Mouse (Mus musculus) kidney, postnatal 25 days (tissue): ENCODE data around the gene Sec14l4.

Source experiments
- DNase-seq, 2 experiments: peaks; one replicate each; pipeline ENCODE4 v3.0.0; 2021; ENCODE audit warnings: mixed read lengths in 2 of 2

The Sec14l4 gene

GRCm38 (mm10) chr11:4027561-4028334, 3.5 kb upstream of the Sec14l4 start:
- DNase-seq, result no peak

GRCm38 (mm10) chr11:4029343-4029742, 1.9 kb upstream of the Sec14l4 start:
- no peak for DNase-seq

GRCm38 (mm10) chr11:4031961-4032360, 699 bp downstream of the Sec14l4 start:
- DNase-seq, result no peak

GRCm38 (mm10) chr11:4033471-4033870, 2.2 kb downstream of the Sec14l4 start:
- DNase-seq, result no peak

- DNase-seq, result no peak
Measured at GRCm38 (mm10) chr11:4034169-4034568, 2.9 kb downstream of the Sec14l4 start.

- DNase-seq, result peak; percentile 9 to 67
Measured at GRCm38 (mm10) chr11:4035116-4035892, 4.0 kb downstream of the Sec14l4 start.

- DNase-seq, result no peak
Measured at GRCm38 (mm10) chr11:4035916-4036315, 4.7 kb downstream of the Sec14l4 start.

GRCm38 (mm10) chr11:4036365-4037084, 5.3 kb downstream of the Sec14l4 start:
- no peak for DNase-seq

GRCm38 (mm10) chr11:4039951-4040350, 8.7 kb downstream of the Sec14l4 start:
- no peak for DNase-seq

GRCm38 (mm10) chr11:4041123-4041625, 9.9 kb downstream of the Sec14l4 start:
- DNase-seq, result no peak

- no peak for DNase-seq
Measured at GRCm38 (mm10) chr11:4043081-4043480, 11.8 kb downstream of the Sec14l4 start.

- DNase-seq, result no peak
Measured at GRCm38 (mm10) chr11:4046526-4046925, 15.3 kb downstream of the Sec14l4 start.

GRCm38 (mm10) chr11:4047766-4048165, 16.5 kb downstream of the Sec14l4 start:
- no peak for DNase-seq

GRCm38 (mm10) chr11:4048438-4048837, 17.2 kb downstream of the Sec14l4 start:
- no peak for DNase-seq

GRCm38 (mm10) chr11:4053586-4053985, 22.3 kb downstream of the Sec14l4 start:
- DNase-seq, result peak; percentile 79 to 83

GRCm38 (mm10) chr11:4060866-4061575, 29.8 kb downstream of the Sec14l4 start:
- DNase-seq, result no peak

GRCm38 (mm10) chr11:4062523-4062922, 31.3 kb downstream of the Sec14l4 start:
- no peak for DNase-seq

GRCm38 (mm10) chr11:4062981-4063380, 31.7 kb downstream of the Sec14l4 start:
- DNase-seq, result no peak

GRCm38 (mm10) chr11:4064627-4065122, 33.4 kb downstream of the Sec14l4 start, which contains the start of gene Sec14l3:
Sec14l3 (plus strand) TSS chr11:4064841.
- DNase-seq, result no peak

- no peak for DNase-seq
Measured at GRCm38 (mm10) chr11:4069664-4070063, 38.4 kb downstream of the Sec14l4 start.

- peak; percentile 65 to 82 for DNase-seq
Measured at GRCm38 (mm10) chr11:4076633-4077032, 45.4 kb downstream of the Sec14l4 start.

GRCm38 (mm10) chr11:4078267-4078933, 47.1 kb downstream of the Sec14l4 start:
- DNase-seq, result no peak
